ENCODE assay signal across 20 mouse cellular contexts in the genomic region with DNA sequence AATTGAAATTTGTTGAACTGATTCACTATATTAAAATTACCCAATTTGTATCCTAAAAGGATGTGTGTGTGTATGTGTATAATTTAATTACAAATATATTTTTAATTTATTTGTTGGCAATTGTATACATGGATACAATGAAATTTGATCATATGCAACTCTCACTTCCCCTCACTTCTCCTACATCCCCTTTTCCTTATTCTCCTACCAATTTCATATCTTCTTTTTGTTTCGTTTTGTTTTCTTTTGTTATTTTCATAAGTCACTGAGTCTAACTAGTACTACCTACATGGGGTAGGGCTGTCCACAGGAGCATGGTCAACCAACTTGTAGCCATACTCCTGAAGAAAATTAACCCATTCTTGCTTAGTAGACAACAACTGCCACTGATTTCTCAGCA.
"Had no signal": no experiment of that assay in that cellular context is flagged by ENCODE, and none has a peak within 500 bp of the region (broad histone marks: within the 10 kb centered on the region; RNA-seq: fewer than 3 reads in every experiment).

No protein-coding gene starts in this region.

- DNase-seq: cerebellum, adult 2 months; cerebellum, adult 8-10 months; cerebellum, adult 9-10 months; cerebellum, adult 9-11 months; cerebellum, postnatal 10 days; cerebellum, postnatal 14 days; cerebellum, postnatal 25 days; embryo, embryonic 11 days; forebrain, postnatal 0 days; gastrocnemius, adult 2 months; gastrocnemius, postnatal 10 days; gastrocnemius, postnatal 14 days; gastrocnemius, postnatal 25 days; heart, adult 11 months; heart, adult 18-20 months; heart, adult 2 months had no signal

- ATAC-seq: forebrain, embryonic 13.5 days; forebrain, embryonic 14.5 days; forebrain, embryonic 15.5 days; forebrain, embryonic 16.5 days; forebrain, postnatal 0 days had no signal
